Mouse (Mus musculus) midbrain, postnatal 0 days (tissue): ENCODE results near the gene Nup107. TPM values are rescaled to one million over a fixed set of nuclear protein-coding genes. Genes with fewer than 3 reads are reported as not detected.

Source experiments
- ATAC-seq: fragments of 200-750 bp; cut with Nextera tagmentation; 2 replicates; pipeline ENCODE4 v1.8.0; 2017; ENCODE audit warnings: moderate number of reproducible peaks, mild to moderate bottlenecking, moderate TSS enrichment, moderate library complexity; ENCODE audit not compliant: low FRiP score
- DNase-seq: peaks from one replicate; pipeline ENCODE4 v3.0.0-alpha.2; 2015; ENCODE audit warnings: low spot score
- H3K27ac ChIP-seq: fragments of 300-500 bp; sonication (generic); 2 replicates; pipeline ENCODE4 v1.5.1; 2014; ENCODE audit warnings: low read depth, mild to moderate bottlenecking, low read length, mixed read lengths
- H3K27me3 ChIP-seq: fragments of 300-500 bp; sonication (generic); 2 replicates; pipeline ENCODE4 v1.6.1; 2014; ENCODE audit warnings: low read length, control low read depth, mixed read lengths; ENCODE audit not compliant: insufficient read depth
- H3K36me3 ChIP-seq: fragments of 300-500 bp; sonication (generic); 2 replicates; pipeline ENCODE4 v1.6.1; 2014; ENCODE audit warnings: low read length, control low read depth, mixed read lengths; ENCODE audit not compliant: insufficient read depth
- H3K4me1 ChIP-seq: fragments of 300-500 bp; sonication (generic); 2 replicates; pipeline ENCODE4 v1.6.1; 2014; ENCODE audit warnings: mild to moderate bottlenecking, control low read depth, antibody characterized with exemption, low read length, mixed read lengths; ENCODE audit not compliant: insufficient read depth
- H3K4me2 ChIP-seq: fragments of 300-500 bp; sonication (generic); 2 replicates; pipeline ENCODE4 v1.6.1; 2014; ENCODE audit warnings: low read depth, mild to moderate bottlenecking, low read length, mixed read lengths; ENCODE audit not compliant: poor library complexity, severe bottlenecking
- H3K4me3 ChIP-seq: fragments of 300-500 bp; sonication (generic); 2 replicates; pipeline ENCODE4 v1.5.1; 2014; ENCODE audit warnings: low read depth, mild to moderate bottlenecking, low read length, moderate library complexity
- H3K9ac ChIP-seq: fragments of 300-500 bp; sonication (generic); replicated peaks from 2 replicates; pipeline ENCODE4 v1.6.1; 2014; ENCODE audit warnings: mild to moderate bottlenecking, low read length, moderate library complexity, mixed read lengths; ENCODE audit not compliant: poor library complexity, severe bottlenecking
- H3K9me3 ChIP-seq: fragments of 300-500 bp; sonication (generic); 2 replicates; pipeline ENCODE4 v1.6.1; 2016; ENCODE audit warnings: low read length, control low read depth
- CTCF ChIP-seq: IDR thresholded peaks from 2 replicates; pipeline ENCODE4 v1.5.1; 2016; ENCODE audit warnings: antibody characterized with exemption, mild to moderate bottlenecking
- WGBS: fragments of 180-500 bp; shearing (Covaris S2); extraction: QIAGEN DNeasy Blood & Tissue Kit; methylation state at CpG from one replicate; pipeline ENCODE4 v1.1.7; 2014; 5-methylcytosine and 5-hydroxymethylcytosine counted together
- polyA plus RNA-seq: library from polyadenylated mRNA; unstranded; fragments of >200 nt; fragmentation: Nextera tagmentation; extraction: Ambion mirVana; gene quantifications from 2 replicates; pipeline ENCODE4 v1.2.1, GENCODE M21; 2015
- total RNA-seq: library from RNA; depleted of rRNA; stranded (reverse); fragments of >200 nt; gene quantifications from 2 replicates; pipeline ENCODE4 v1.2.3, GENCODE M21; 2014

Gene Nup107
- total and polyA plus RNA-seq, 2 experiments from 2014 or later, result 14.0 to 16.7 TPM

GRCm38 (mm10) chr10:117766111-117766895 lies 26.2 kb downstream of the Nup107 start:
- Histone ChIP-seq H3K4me1 (no peaks in the 10 kb centered on the region), H3K27me3 (no peaks in the 10 kb centered on the region), H3K27ac (no peak overlapping the region), H3K9me3 (no peaks in the 10 kb centered on the region), H3K9ac (no peak overlapping the region), H3K36me3 (peaks cover 37% of the 10 kb centered on the region), H3K4me3 (no peak overlapping the region), H3K4me2 (no peak overlapping the region)
- TF ChIP-seq CTCF, result no peak
- ATAC-seq (no peak), DNase-seq (no peak)
- WGBS, result 94% methylated on average over 16 of the region's 16 CpGs

- Histone ChIP-seq H3K36me3 (peaks cover 41% of the 10 kb centered on the region), H3K4me1 (no peaks in the 10 kb centered on the region), H3K4me2 (no peak overlapping the region), H3K9me3 (no peaks in the 10 kb centered on the region), H3K4me3 (no peak overlapping the region), H3K27ac (no peak overlapping the region), H3K27me3 (no peaks in the 10 kb centered on the region), H3K9ac (no peak overlapping the region)
- DNase-seq, result no peak
- no peak for TF ChIP-seq CTCF
- WGBS, result 92% methylated on average over 11 of the region's 11 CpGs
- no peak for ATAC-seq
These were observed 27.2 kb downstream of the Nup107 start for GRCm38 (mm10) chr10:117765116-117765894.

GRCm38 (mm10) chr10:117764598-117764997 lies 27.9 kb downstream of the Nup107 start:
- Histone ChIP-seq H3K4me2 (no peak overlapping the region), H3K27me3 (no peaks in the 10 kb centered on the region), H3K36me3 (peaks cover 45% of the 10 kb centered on the region), H3K4me3 (no peak overlapping the region), H3K9ac (no peak overlapping the region), H3K9me3 (no peaks in the 10 kb centered on the region), H3K27ac (no peak overlapping the region), H3K4me1 (no peaks in the 10 kb centered on the region)
- no peak for ATAC-seq
- WGBS, result 87% methylated on average over 6 of the region's 6 CpGs
- DNase-seq, result no peak
- TF ChIP-seq CTCF, result no peak

DNA sequence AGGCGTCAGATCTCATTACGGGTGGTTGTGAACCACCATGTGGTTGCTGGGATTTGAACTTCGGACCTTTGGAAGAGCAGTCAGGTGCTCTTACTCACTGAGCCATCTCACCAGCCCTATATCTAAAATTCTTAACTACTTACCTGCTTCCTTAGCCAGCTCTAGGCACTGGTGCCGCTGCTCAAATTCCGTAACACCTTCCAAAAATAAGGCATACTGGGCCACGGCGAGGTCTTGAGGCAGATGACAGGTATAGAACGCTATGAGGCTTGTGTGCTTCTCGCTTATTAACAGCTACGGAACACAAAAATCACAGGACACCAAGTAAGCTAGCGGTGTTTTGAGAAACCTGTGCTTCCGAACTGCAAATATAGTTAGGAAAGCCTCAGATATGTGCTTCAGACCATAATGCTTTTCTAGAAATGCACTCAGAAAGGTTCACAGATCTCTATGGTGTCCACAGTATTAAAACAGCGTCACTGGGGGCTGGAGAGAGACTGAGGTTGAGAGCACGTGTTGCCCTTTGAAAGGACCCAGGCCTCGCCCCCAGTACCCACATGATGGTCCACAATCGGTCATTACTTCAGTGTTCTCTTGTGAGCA lies 28.8 kb downstream of the Nup107 start:
- no peak overlapping the region for H3K4me3 ChIP-seq
- peaks cover 51% of the 10 kb centered on the region for H3K36me3 ChIP-seq
- TF ChIP-seq CTCF, result no peak
- ATAC-seq (no peak), DNase-seq (no peak)
- no peak overlapping the region for H3K4me2 ChIP-seq
- H3K4me1 ChIP-seq, result no peaks in the 10 kb centered on the region
- no peaks in the 10 kb centered on the region for H3K9me3 ChIP-seq
- no peak overlapping the region for H3K9ac ChIP-seq
- H3K27me3 ChIP-seq, result no peaks in the 10 kb centered on the region
- WGBS, result 96% methylated on average over 16 of the region's 16 CpGs
- H3K27ac ChIP-seq, result no peak overlapping the region

- Histone ChIP-seq H3K27ac (no peak overlapping the region), H3K9ac (no peak overlapping the region), H3K4me3 (no peak overlapping the region), H3K4me2 (no peak overlapping the region), H3K9me3 (no peaks in the 10 kb centered on the region), H3K36me3 (peaks cover 54% of the 10 kb centered on the region), H3K27me3 (no peaks in the 10 kb centered on the region), H3K4me1 (no peaks in the 10 kb centered on the region)
- no peak for TF ChIP-seq CTCF
- WGBS, result 96% methylated on average over 12 of the region's 12 CpGs
- no peak for ATAC-seq
- DNase-seq, result no peak
These were observed 29.5 kb downstream of the Nup107 start for GRCm38 (mm10) chr10:117762966-117763365.
